Mouse (Mus musculus): Measurements from ENCODE around the gene Large2.

The Large2 gene

GRCm38 (mm10) chr2:92327601-92328000 is 47.1 kb downstream of the Large2 start:
- DNase-seq (ENCODE audit: low read depth, low spot score) = no peak

DNA sequence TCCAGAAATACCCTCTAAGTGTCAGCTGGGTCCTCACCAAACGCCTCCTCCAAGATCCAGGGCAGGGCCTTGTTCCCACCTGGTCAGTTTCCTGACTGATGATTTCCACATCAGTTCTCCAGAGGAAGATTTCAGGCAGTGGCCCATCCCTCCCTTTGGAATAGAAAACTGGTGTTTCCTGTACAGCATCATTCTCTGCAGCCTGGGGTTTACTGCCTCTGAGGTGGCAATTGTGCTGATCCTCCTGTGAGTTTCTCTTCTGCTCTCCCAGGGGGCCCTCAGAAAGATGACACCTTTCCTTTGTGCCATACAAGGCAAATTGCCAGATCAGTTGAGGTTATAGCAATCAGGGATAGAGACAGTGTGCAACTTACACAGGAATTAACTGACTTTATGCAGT is 48.4 kb downstream of the Large2 start:
- no peak for DNase-seq (ENCODE audit: low read depth, low spot score)

DNA sequence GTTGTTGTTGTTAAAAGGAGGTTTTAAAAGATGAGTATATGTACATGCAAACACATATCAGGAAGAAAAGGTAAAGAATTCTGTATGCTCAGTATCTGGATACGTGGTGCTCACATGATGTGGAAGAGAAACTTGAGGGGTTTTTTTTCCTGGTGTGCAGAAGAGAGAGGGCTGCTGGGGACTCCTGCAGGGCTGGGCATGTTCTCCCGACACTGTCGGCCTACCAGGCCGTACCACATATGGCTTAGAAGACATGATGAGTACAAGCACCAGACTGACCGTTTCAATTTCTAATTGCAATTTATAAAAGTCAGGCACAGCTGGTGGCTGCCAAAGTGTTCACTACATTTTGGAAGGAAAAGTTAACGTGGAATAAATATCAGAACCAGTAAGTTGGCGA is 49.0 kb downstream of the Large2 start:
- DNase-seq (ENCODE audit: low read depth, low spot score) = no peak

- no peak for DNase-seq (ENCODE audit: low read depth, low spot score)
Observed at GRCm38 (mm10) chr2:92322669-92323068, 52.0 kb downstream of the Large2 start.

DNA sequence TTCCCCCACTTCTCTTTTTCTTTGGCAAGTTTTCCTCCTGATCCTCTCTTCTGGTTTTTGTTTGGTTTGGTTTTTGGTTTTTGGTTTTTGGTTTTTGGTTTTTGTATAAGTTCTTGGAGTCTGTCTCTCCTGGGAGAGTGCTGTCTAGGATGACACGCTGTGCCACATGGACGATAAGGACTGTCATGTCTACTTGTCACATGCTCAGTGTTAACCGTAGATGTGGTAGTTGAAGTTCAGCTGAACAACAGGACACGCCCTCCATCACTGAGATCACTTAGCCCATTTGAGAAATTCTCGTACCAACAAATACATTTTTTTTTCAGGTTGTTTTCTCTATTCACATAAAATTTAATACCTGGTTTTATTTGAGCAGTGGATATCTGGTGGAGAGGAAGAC is 57.4 kb downstream of the Large2 start:
- no peak for DNase-seq (ENCODE audit: low read depth, low spot score)

GRCm38 (mm10) chr2:92316652-92317051 is 58.0 kb downstream of the Large2 start:
- DNase-seq (ENCODE audit: low read depth, low spot score) = no peak
